Mouse (Mus musculus) spleen, adult 2 months (tissue): ENCODE data around the gene Nhlrc2.

ENCODE experiments used
- CTCF ChIP-seq: fragments of 200-500 bp; IDR thresholded peaks from 2 replicates; pipeline ENCODE4 v1.5.1; 2011; ENCODE audit warnings: mild to moderate bottlenecking, inconsistent platforms; ENCODE audit not compliant: insufficient read depth, insufficient read length, insufficient replicate concordance; ENCODE audit errors: extremely low read depth
- POLR2A ChIP-seq: fragments of 200-500 bp; IDR thresholded peaks from 2 replicates; pipeline ENCODE4 v1.6.1; 2011; ENCODE audit warnings: low read depth, low read length, inconsistent platforms

GRCm38 (mm10) chr19:56619546-56619945 is 71.5 kb downstream of the Nhlrc2 start:
- TF ChIP-seq CTCF (no peak), POLR2A (no peak)
